Mouse (Mus musculus) lung, postnatal 0 days (tissue): ENCODE results near the gene Hoxd4. TPM values are rescaled to one million over a fixed set of nuclear protein-coding genes. Genes with fewer than 3 reads are reported as not detected.

Experiments
- ATAC-seq: fragments of 200-750 bp; cut with Nextera tagmentation; 2 replicates; pipeline ENCODE4 v1.8.0; 2017; ENCODE audit warnings: moderate library complexity
- DNase-seq: peaks from one replicate; pipeline ENCODE4 v3.0.0-alpha.2; 2016; ENCODE audit warnings: low spot score
- H3K27ac ChIP-seq: fragments of 300-500 bp; sonication (generic); 2 replicates; pipeline ENCODE4 v1.5.1; 2014; ENCODE audit warnings: antibody characterized with exemption, mild to moderate bottlenecking, low read length, mixed read lengths
- H3K27me3 ChIP-seq: fragments of 300-500 bp; sonication (generic); replicated peaks from 2 replicates; pipeline ENCODE4 v1.6.1; 2014; ENCODE audit warnings: low read length, mixed read lengths; ENCODE audit not compliant: insufficient read depth
- H3K36me3 ChIP-seq: fragments of 300-500 bp; sonication (generic); 2 replicates; pipeline ENCODE4 v1.6.1; 2014; ENCODE audit warnings: low read length, mixed read lengths; ENCODE audit not compliant: insufficient read depth
- H3K4me1 ChIP-seq: fragments of 300-500 bp; sonication (generic); 2 replicates; pipeline ENCODE4 v1.6.1; 2014; ENCODE audit warnings: antibody characterized with exemption, low read depth, low read length, mixed read lengths; ENCODE audit not compliant: insufficient read depth
- H3K4me2 ChIP-seq: fragments of 300-500 bp; sonication (generic); replicated peaks from 2 replicates; pipeline ENCODE4 v1.6.1; 2014; ENCODE audit warnings: low read depth, mild to moderate bottlenecking, low read length, moderate library complexity, mixed read lengths
- H3K4me3 ChIP-seq: fragments of 300-500 bp; sonication (generic); 2 replicates; pipeline ENCODE4 v1.5.1; 2014; ENCODE audit warnings: low read depth, low read length
- H3K9ac ChIP-seq: fragments of 300-500 bp; sonication (generic); replicated peaks from 2 replicates; pipeline ENCODE4 v1.6.1; 2014; ENCODE audit warnings: low read depth, mild to moderate bottlenecking
- H3K9me3 ChIP-seq: fragments of 300-500 bp; sonication (generic); 2 replicates; pipeline ENCODE4 v1.6.1; 2016; ENCODE audit warnings: low read length, mixed read lengths
- CTCF ChIP-seq: IDR thresholded peaks from 2 replicates; pipeline ENCODE4 v1.5.1; 2016; ENCODE audit warnings: antibody characterized with exemption, mild to moderate bottlenecking
- EP300 ChIP-seq: IDR thresholded peaks from 2 replicates; pipeline ENCODE4 v1.6.1; 2016; ENCODE audit warnings: antibody characterized with exemption, mild to moderate bottlenecking, control low read depth
- WGBS: fragments of 180-500 bp; shearing (Covaris S2); extraction: QIAGEN DNeasy Blood & Tissue Kit; methylation state at CpG from one replicate; pipeline ENCODE4 v1.1.7; 2014; 5-methylcytosine and 5-hydroxymethylcytosine counted together
- polyA plus RNA-seq: library from polyadenylated mRNA; unstranded; fragments of >200 nt; fragmentation: Nextera tagmentation; extraction: Ambion mirVana; gene quantifications from 2 replicates; pipeline ENCODE4 v1.2.1, GENCODE M21; 2015

The Hoxd4 gene
- polyA plus RNA-seq, 1 experiment from 2014 or later = not detected

GRCm38 (mm10) chr2:74686988-74687697 lies 24.6 kb upstream of the Hoxd4 start:
- Histone ChIP-seq H3K27me3 (peaks cover 92% of the 10 kb centered on the region), H3K36me3 (no peaks in the 10 kb centered on the region), H3K4me1 (peaks cover 5% of the 10 kb centered on the region; the same call in 1 of the 2 replicates), H3K4me3 (no peak overlapping the region), H3K9me3 (no peaks in the 10 kb centered on the region), H3K27ac (no peak overlapping the region), H3K4me2 (no peak overlapping the region), H3K9ac (no peak overlapping the region)
- ATAC-seq = no peak
- 2% methylated on average over 27 of the region's 27 CpGs for WGBS
- TF ChIP-seq EP300 = no peak
- DNase-seq = no peak

- Histone ChIP-seq H3K4me3 (no peak overlapping the region), H3K27me3 (peaks cover 91% of the 10 kb centered on the region), H3K27ac (no peak overlapping the region), H3K36me3 (no peaks in the 10 kb centered on the region), H3K4me1 (no peaks in the 10 kb centered on the region; the same call in 1 of the 2 replicates), H3K9ac (no peak overlapping the region), H3K9me3 (no peaks in the 10 kb centered on the region), H3K4me2 (no peak overlapping the region)
- under 1% methylated on average over 31 of the region's 31 CpGs for WGBS
- ATAC-seq (no peak), DNase-seq (no peak)
- no peak for TF ChIP-seq CTCF
- no peak for TF ChIP-seq EP300
Measured at GRCm38 (mm10) chr2:74687698-74688555, 23.8 kb upstream of the Hoxd4 start.

DNA sequence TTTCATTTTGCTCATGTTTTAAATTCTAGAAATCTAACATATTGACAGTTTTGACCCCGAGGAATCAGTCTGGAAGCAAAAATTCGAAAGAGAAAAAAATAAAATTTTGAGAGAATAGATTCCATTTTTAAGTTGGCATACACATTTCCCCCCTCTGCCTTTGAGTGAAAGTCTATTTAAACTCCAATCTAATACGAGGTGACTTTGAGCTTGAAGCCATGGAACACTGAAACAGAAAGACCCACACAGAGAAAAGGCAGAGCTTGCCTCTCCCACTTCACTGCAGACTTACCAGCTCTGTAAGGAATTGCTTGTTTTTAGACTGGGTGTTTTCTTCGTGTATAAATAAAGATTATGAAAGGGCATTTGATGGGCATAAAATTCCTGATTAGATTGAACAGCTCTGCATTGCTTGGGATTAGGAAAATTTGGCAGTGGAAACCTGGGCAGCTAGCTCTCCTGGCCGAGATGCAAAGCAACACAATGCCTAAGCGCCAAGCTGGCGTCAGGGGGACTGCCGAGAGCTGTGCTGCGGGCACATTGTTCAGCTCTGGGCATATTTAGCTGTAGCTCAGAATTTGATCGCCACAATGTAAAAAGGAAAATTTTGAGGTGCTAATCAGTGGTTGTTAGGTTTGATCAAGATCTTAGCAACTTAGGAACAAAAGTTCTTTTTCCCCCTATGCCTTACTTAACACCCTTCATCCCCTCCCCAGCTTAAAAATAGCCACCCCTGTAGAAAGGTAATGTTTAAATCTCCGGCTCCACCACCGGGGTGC lies 22.7 kb upstream of the Hoxd4 start:
- no peaks in the 10 kb centered on the region for H3K4me1 ChIP-seq
- no peak overlapping the region for H3K27ac ChIP-seq
- H3K9ac ChIP-seq = no peak overlapping the region
- WGBS = 4% methylated on average over 12 of the region's 12 CpGs
- no peak overlapping the region for H3K4me2 ChIP-seq
- TF ChIP-seq CTCF = no peak
- TF ChIP-seq EP300 = no peak
- DNase-seq = no peak
- H3K27me3 ChIP-seq = peaks cover 94% of the 10 kb centered on the region
- no peak for ATAC-seq
- H3K4me3 ChIP-seq = no peak overlapping the region
- no peaks in the 10 kb centered on the region for H3K9me3 ChIP-seq
- no peaks in the 10 kb centered on the region for H3K36me3 ChIP-seq

- ATAC-seq (no peak), DNase-seq (no peak)
- H3K4me1 ChIP-seq = no peaks in the 10 kb centered on the region
- H3K27me3 ChIP-seq = peaks cover 92% of the 10 kb centered on the region
- H3K9ac ChIP-seq = no peak overlapping the region
- H3K27ac ChIP-seq = no peak overlapping the region
- H3K36me3 ChIP-seq = no peaks in the 10 kb centered on the region
- no peak overlapping the region for H3K4me2 ChIP-seq
- no peak overlapping the region for H3K4me3 ChIP-seq
- H3K9me3 ChIP-seq = no peaks in the 10 kb centered on the region
- TF ChIP-seq EP300 = no peak
- no peak for TF ChIP-seq CTCF
- 4% methylated on average over 24 of the region's 24 CpGs for WGBS
Measured at GRCm38 (mm10) chr2:74689574-74690337, 22.0 kb upstream of the Hoxd4 start.

GRCm38 (mm10) chr2:74690338-74690716 lies 21.4 kb upstream of the Hoxd4 start:
- DNase-seq = no peak
- WGBS = 10% methylated on average over 8 of the region's 8 CpGs
- Histone ChIP-seq H3K27me3 (peaks cover 92% of the 10 kb centered on the region), H3K36me3 (no peaks in the 10 kb centered on the region), H3K9me3 (no peaks in the 10 kb centered on the region), H3K4me2 (no peak overlapping the region), H3K4me3 (no peak overlapping the region), H3K27ac (no peak overlapping the region), H3K9ac (no peak overlapping the region), H3K4me1 (no peaks in the 10 kb centered on the region)
- TF ChIP-seq EP300 (no peak), CTCF (no peak)
- no peak for ATAC-seq
